Mouse (Mus musculus) lung, adult 2 months (tissue): ENCODE data around the gene Gm20388. TPM values are rescaled to one million over a fixed set of nuclear protein-coding genes. Genes with fewer than 3 reads are reported as not detected.

ENCODE experiments used
- DNase-seq: peaks from one replicate; pipeline ENCODE4 v3.0.0; 2022
- H3K4me1 ChIP-seq: fragments of 200-500 bp; 2 replicates; pipeline ENCODE4 v1.6.1; 2011; ENCODE audit warnings: low read length; ENCODE audit not compliant: control insufficient read depth, insufficient read depth
- H3K4me3 ChIP-seq: fragments of 200-500 bp; replicated peaks from 2 replicates; pipeline ENCODE3; 2011; ENCODE audit warnings: low read depth, mild to moderate bottlenecking, control low read depth, low read length; ENCODE audit errors: extremely low read depth
- CTCF ChIP-seq: fragments of 200-500 bp; IDR thresholded peaks from 2 replicates; pipeline ENCODE4 v1.5.1; 2011; ENCODE audit warnings: mild to moderate bottlenecking, low read length, control low read depth; ENCODE audit not compliant: insufficient read depth
- POLR2A ChIP-seq: fragments of 200-500 bp; IDR thresholded peaks from 2 replicates; pipeline ENCODE4 v1.6.1; 2011; ENCODE audit warnings: low read depth, mild to moderate bottlenecking, control low read depth, low read length, borderline replicate concordance; ENCODE audit errors: extremely low read depth
- WGBS: fragments of 180-500 bp; shearing (Covaris S2); methylation state at CpG from one replicate; pipeline ENCODE4 v1.1.7; 2018; 5-methylcytosine and 5-hydroxymethylcytosine counted together
- polyA plus RNA-seq: library from polyadenylated mRNA; depleted of rRNA; stranded (reverse); fragments of >200 nt; gene quantifications from 2 replicates; pipeline ENCODE4 v1.2.3, GENCODE M21; 2012

The Gm20388 gene
- polyA plus RNA-seq, 1 experiment = 67.8 TPM

- TF ChIP-seq CTCF (no peak), POLR2A (no peak)
- WGBS = 38% methylated on average over 8 of the region's 8 CpGs
- peaks cover 14% of the 10 kb centered on the region for H3K4me1 ChIP-seq
- no peak for DNase-seq
- no peak overlapping the region for H3K4me3 ChIP-seq
Observed at GRCm38 (mm10) chr8:121583653-121584052, 1673.0 kb downstream of the Gm20388 start.

DNA sequence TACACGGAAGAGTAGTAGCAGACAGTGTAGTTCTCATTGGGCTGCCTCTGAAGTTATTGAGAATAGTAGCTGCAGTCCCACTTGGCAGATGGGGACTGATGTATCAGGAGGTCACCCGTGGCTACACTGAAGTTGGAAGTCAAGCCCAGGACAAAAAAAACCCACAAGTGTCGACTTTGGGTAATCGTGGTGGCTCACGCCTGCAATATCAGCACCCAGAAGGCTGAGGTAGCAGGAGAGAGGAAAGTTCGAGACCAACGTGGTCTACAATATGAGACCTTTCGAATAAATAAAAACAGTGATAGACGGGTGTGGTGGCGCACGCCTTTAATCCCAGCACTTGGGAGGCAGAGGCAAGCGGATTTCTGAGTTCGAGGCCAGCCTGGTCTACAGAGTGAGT lies 1674.1 kb downstream of the Gm20388 start:
- peaks cover 11% of the 10 kb centered on the region for H3K4me1 ChIP-seq
- H3K4me3 ChIP-seq = peak overlapping the region; percentile 26
- 38% methylated on average over 13 of the region's 13 CpGs for WGBS

GRCm38 (mm10) chr8:121585159-121585825 lies 1674.7 kb downstream of the Gm20388 start:
- peak; percentile 99 for DNase-seq
- WGBS = under 1% methylated on average over 47 of the region's 47 CpGs
- H3K4me3 ChIP-seq = peak overlapping the region; percentile 91
- TF ChIP-seq POLR2A = peak; percentile 100; the same call in 1 of the 2 replicates
- TF ChIP-seq CTCF = no peak
- H3K4me1 ChIP-seq = peaks cover 9% of the 10 kb centered on the region

More for the DNA sequence above, 1674.1 kb downstream of the Gm20388 start:
- DNase-seq = no peak
- TF ChIP-seq CTCF = no peak
- TF ChIP-seq POLR2A = no peak

DNA sequence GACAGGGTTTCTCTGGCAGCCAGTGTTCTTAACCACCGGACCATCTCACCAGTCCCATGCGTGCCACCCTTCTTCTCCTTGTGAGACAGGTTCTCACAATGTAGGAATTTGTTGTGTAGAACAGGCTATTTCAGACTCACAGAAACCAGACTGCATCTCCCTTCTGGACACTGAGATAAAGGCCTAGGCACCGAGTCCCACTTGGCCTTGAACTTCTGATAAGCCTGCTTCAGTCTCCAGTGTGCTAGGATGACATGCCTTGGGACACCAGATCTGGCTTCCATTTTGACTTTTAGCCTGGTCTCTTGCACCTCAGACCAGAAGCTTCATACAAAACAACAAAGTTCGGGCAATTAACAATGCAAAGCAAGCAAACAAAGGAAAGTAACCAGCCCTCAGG lies 1678.1 kb downstream of the Gm20388 start:
- peaks cover 24% of the 10 kb centered on the region for H3K4me1 ChIP-seq
- DNase-seq = no peak
- 84% methylated on average over 4 of the region's 4 CpGs for WGBS
- TF ChIP-seq CTCF (no peak), POLR2A (no peak)
- H3K4me3 ChIP-seq = no peak overlapping the region

DNA sequence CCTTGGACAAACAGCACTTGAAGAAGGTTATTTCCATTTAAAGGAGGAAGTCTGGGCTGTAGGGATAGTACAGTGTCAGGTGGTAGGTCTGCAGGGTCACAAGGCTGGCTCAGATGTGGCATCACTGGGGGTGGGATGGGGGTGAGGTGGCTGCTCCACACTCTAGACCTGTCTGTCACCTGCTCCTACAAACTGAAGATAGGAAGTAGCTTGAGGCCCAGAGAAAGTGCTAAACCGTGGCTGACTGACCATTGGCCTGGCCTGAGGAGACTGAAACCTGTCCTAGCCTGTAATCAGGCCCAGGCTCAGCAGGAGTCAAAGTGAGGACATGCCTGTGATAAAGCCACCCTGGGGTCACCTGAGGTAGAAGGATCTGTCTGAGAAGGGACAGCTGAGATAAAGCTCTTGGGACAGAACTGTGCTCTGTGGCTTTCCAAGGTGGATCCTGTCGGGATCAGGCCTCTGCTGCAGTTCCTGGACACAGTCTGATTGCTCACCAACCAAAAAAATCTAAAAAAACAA lies 1678.6 kb downstream of the Gm20388 start:
- WGBS = 48% methylated on average over 2 of the region's 2 CpGs
- Histone ChIP-seq H3K4me3 (no peak overlapping the region), H3K4me1 (peaks cover 28% of the 10 kb centered on the region)
- TF ChIP-seq POLR2A (no peak), CTCF (no peak)
- DNase-seq = no peak

- Histone ChIP-seq H3K4me1 (peaks cover 29% of the 10 kb centered on the region), H3K4me3 (peak within 1 kb of the TSS; percentile 91)
- under 1% methylated on average over 94 of the region's 94 CpGs for WGBS
- DNase-seq = peak; percentile 98
- TF ChIP-seq CTCF (no peak), POLR2A (peak; percentile 76)
Observed at GRCm38 (mm10) chr8:121590203-121591177, 1679.8 kb downstream of the Gm20388 start, which contains the start of gene Map1lc3b. Map1lc3b (plus strand) TSS chr8:121590361.

- 6% methylated on average over 20 of the region's 20 CpGs for WGBS
- H3K4me3 ChIP-seq = peak overlapping the region; percentile 91
- H3K4me1 ChIP-seq = peaks cover 29% of the 10 kb centered on the region
- DNase-seq = peak; percentile 48
- TF ChIP-seq POLR2A (peak; percentile 25; the same call in 1 of the 2 replicates), CTCF (peak; percentile 27; the same call in 1 of the 2 replicates)
Observed at GRCm38 (mm10) chr8:121591178-121592066, 1680.8 kb downstream of the Gm20388 start.

GRCm38 (mm10) chr8:121593293-121593692 lies 1682.7 kb downstream of the Gm20388 start:
- DNase-seq = no peak
- peaks cover 29% of the 10 kb centered on the region for H3K4me1 ChIP-seq
- 87% methylated on average over 5 of the region's 5 CpGs for WGBS
- no peak for TF ChIP-seq POLR2A
- no peak for TF ChIP-seq CTCF
- no peak overlapping the region for H3K4me3 ChIP-seq
